Mouse (Mus musculus) lung, postnatal 0 days (tissue): Measurements from ENCODE around the gene Diaph3. TPM values are rescaled to one million over a fixed set of nuclear protein-coding genes. Genes with fewer than 3 reads are reported as not detected.

Source experiments
- ATAC-seq: fragments of 200-750 bp; cut with Nextera tagmentation; 2 replicates; pipeline ENCODE4 v1.8.0; 2017; ENCODE audit warnings: moderate library complexity
- DNase-seq: peaks from one replicate; pipeline ENCODE4 v3.0.0-alpha.2; 2016; ENCODE audit warnings: low spot score
- H3K27ac ChIP-seq: fragments of 300-500 bp; sonication (generic); 2 replicates; pipeline ENCODE4 v1.5.1; 2014; ENCODE audit warnings: antibody characterized with exemption, mild to moderate bottlenecking, low read length, mixed read lengths
- H3K27me3 ChIP-seq: fragments of 300-500 bp; sonication (generic); replicated peaks from 2 replicates; pipeline ENCODE4 v1.6.1; 2014; ENCODE audit warnings: low read length, mixed read lengths; ENCODE audit not compliant: insufficient read depth
- H3K36me3 ChIP-seq: fragments of 300-500 bp; sonication (generic); 2 replicates; pipeline ENCODE4 v1.6.1; 2014; ENCODE audit warnings: low read length, mixed read lengths; ENCODE audit not compliant: insufficient read depth
- H3K4me1 ChIP-seq: fragments of 300-500 bp; sonication (generic); 2 replicates; pipeline ENCODE4 v1.6.1; 2014; ENCODE audit warnings: antibody characterized with exemption, low read depth, low read length, mixed read lengths; ENCODE audit not compliant: insufficient read depth
- H3K4me2 ChIP-seq: fragments of 300-500 bp; sonication (generic); replicated peaks from 2 replicates; pipeline ENCODE4 v1.6.1; 2014; ENCODE audit warnings: low read depth, mild to moderate bottlenecking, low read length, moderate library complexity, mixed read lengths
- H3K4me3 ChIP-seq: fragments of 300-500 bp; sonication (generic); 2 replicates; pipeline ENCODE4 v1.5.1; 2014; ENCODE audit warnings: low read depth, low read length
- H3K9ac ChIP-seq: fragments of 300-500 bp; sonication (generic); replicated peaks from 2 replicates; pipeline ENCODE4 v1.6.1; 2014; ENCODE audit warnings: low read depth, mild to moderate bottlenecking
- H3K9me3 ChIP-seq: fragments of 300-500 bp; sonication (generic); 2 replicates; pipeline ENCODE4 v1.6.1; 2016; ENCODE audit warnings: low read length, mixed read lengths
- CTCF ChIP-seq: IDR thresholded peaks from 2 replicates; pipeline ENCODE4 v1.5.1; 2016; ENCODE audit warnings: antibody characterized with exemption, mild to moderate bottlenecking
- EP300 ChIP-seq: IDR thresholded peaks from 2 replicates; pipeline ENCODE4 v1.6.1; 2016; ENCODE audit warnings: antibody characterized with exemption, mild to moderate bottlenecking, control low read depth
- WGBS: fragments of 180-500 bp; shearing (Covaris S2); extraction: QIAGEN DNeasy Blood & Tissue Kit; methylation state at CpG from one replicate; pipeline ENCODE4 v1.1.7; 2014; 5-methylcytosine and 5-hydroxymethylcytosine counted together
- polyA plus RNA-seq: library from polyadenylated mRNA; unstranded; fragments of >200 nt; fragmentation: Nextera tagmentation; extraction: Ambion mirVana; gene quantifications from 2 replicates; pipeline ENCODE4 v1.2.1, GENCODE M21; 2015

Gene Diaph3
- polyA plus RNA-seq, 1 experiment from 2014 or later: 2.3 TPM

GRCm38 (mm10) chr14:86788880-86789641 is 352.0 kb downstream of the Diaph3 start:
- Histone ChIP-seq H3K9ac (no peak overlapping the region), H3K4me2 (no peak overlapping the region), H3K27ac (no peak overlapping the region), H3K4me1 (no peaks in the 10 kb centered on the region), H3K36me3 (no peaks in the 10 kb centered on the region), H3K27me3 (no peaks in the 10 kb centered on the region), H3K9me3 (no peaks in the 10 kb centered on the region), H3K4me3 (no peak overlapping the region)
- no peak for TF ChIP-seq EP300
- no peak for TF ChIP-seq CTCF
- DNase-seq (no peak), ATAC-seq (no peak)
- WGBS: 55% methylated on average over 6 of the region's 6 CpGs

GRCm38 (mm10) chr14:86786866-86787265 is 354.2 kb downstream of the Diaph3 start:
- WGBS: 32% methylated on average over 8 of the region's 8 CpGs
- no peak overlapping the region for H3K9ac ChIP-seq
- DNase-seq (no peak), ATAC-seq (no peak)
- no peak overlapping the region for H3K27ac ChIP-seq
- no peaks in the 10 kb centered on the region for H3K36me3 ChIP-seq
- H3K4me3 ChIP-seq: no peak overlapping the region
- no peaks in the 10 kb centered on the region for H3K9me3 ChIP-seq
- no peaks in the 10 kb centered on the region for H3K27me3 ChIP-seq
- no peak for TF ChIP-seq CTCF
- no peak for TF ChIP-seq EP300
- H3K4me2 ChIP-seq: no peak overlapping the region
- H3K4me1 ChIP-seq: no peaks in the 10 kb centered on the region

- peak; percentile 55 for ATAC-seq
These were observed 359.3 kb downstream of the Diaph3 start for GRCm38 (mm10) chr14:86781553-86782273.

GRCm38 (mm10) chr14:86773311-86773710 is 367.7 kb downstream of the Diaph3 start:
- H3K4me2 ChIP-seq: no peak overlapping the region
- no peaks in the 10 kb centered on the region for H3K27me3 ChIP-seq
- no peak overlapping the region for H3K9ac ChIP-seq
- DNase-seq (no peak), ATAC-seq (no peak)
- H3K4me3 ChIP-seq: no peak overlapping the region
- no peaks in the 10 kb centered on the region for H3K4me1 ChIP-seq
- WGBS: 64% methylated on average over 2 of the region's 2 CpGs
- no peaks in the 10 kb centered on the region for H3K36me3 ChIP-seq
- TF ChIP-seq CTCF (no peak), EP300 (no peak)
- H3K27ac ChIP-seq: no peak overlapping the region
- H3K9me3 ChIP-seq: no peaks in the 10 kb centered on the region

More at GRCm38 (mm10) chr14:86781553-86782273, 359.3 kb downstream of the Diaph3 start:
- Histone ChIP-seq H3K27ac (no peak overlapping the region), H3K36me3 (no peaks in the 10 kb centered on the region), H3K4me1 (no peaks in the 10 kb centered on the region), H3K9me3 (no peaks in the 10 kb centered on the region), H3K9ac (no peak overlapping the region), H3K4me2 (no peak overlapping the region), H3K4me3 (no peak overlapping the region), H3K27me3 (no peaks in the 10 kb centered on the region)
- WGBS: 48% methylated on average over 6 of the region's 6 CpGs
- DNase-seq: peak; percentile 78
- TF ChIP-seq CTCF: peak; percentile 80
- TF ChIP-seq EP300: no peak

- H3K27ac ChIP-seq: no peak overlapping the region
- ATAC-seq: no peak
These were observed 368.6 kb downstream of the Diaph3 start for GRCm38 (mm10) chr14:86772176-86773150.

GRCm38 (mm10) chr14:86764286-86764685 is 376.7 kb downstream of the Diaph3 start:
- no peak overlapping the region for H3K4me3 ChIP-seq
- no peaks in the 10 kb centered on the region for H3K9me3 ChIP-seq
- TF ChIP-seq EP300: no peak
- TF ChIP-seq CTCF: no peak
- H3K4me2 ChIP-seq: no peak overlapping the region
- no peak for DNase-seq
- WGBS: 94% methylated on average over 2 of the region's 2 CpGs
- H3K36me3 ChIP-seq: no peaks in the 10 kb centered on the region
- H3K27me3 ChIP-seq: no peaks in the 10 kb centered on the region
- H3K9ac ChIP-seq: no peak overlapping the region
- H3K4me1 ChIP-seq: no peaks in the 10 kb centered on the region
- no peak overlapping the region for H3K27ac ChIP-seq
- ATAC-seq: no peak

More at GRCm38 (mm10) chr14:86772176-86773150, 368.6 kb downstream of the Diaph3 start:
- H3K36me3 ChIP-seq: no peaks in the 10 kb centered on the region
- H3K27me3 ChIP-seq: no peaks in the 10 kb centered on the region
- 60% methylated on average over 14 of the region's 14 CpGs for WGBS
- no peaks in the 10 kb centered on the region for H3K9me3 ChIP-seq
- H3K4me2 ChIP-seq: no peak overlapping the region
- TF ChIP-seq EP300 (no peak), CTCF (no peak)
- no peak overlapping the region for H3K4me3 ChIP-seq
- no peak overlapping the region for H3K9ac ChIP-seq
- DNase-seq: no peak
- no peaks in the 10 kb centered on the region for H3K4me1 ChIP-seq
